Mouse (Mus musculus) lung, embryonic 16.5 days (tissue): ENCODE measurements around the gene Camta1. TPM values are rescaled to one million over a fixed set of nuclear protein-coding genes. Genes with fewer than 3 reads are reported as not detected.

Experiments used
- ATAC-seq: fragments of 200-750 bp; cut with Nextera tagmentation; 2 replicates; pipeline ENCODE4 v1.8.0; 2017; ENCODE audit warnings: low read depth, mild to moderate bottlenecking, moderate library complexity
- H3K27ac ChIP-seq: fragments of 300-500 bp; sonication (generic); 2 replicates; pipeline ENCODE4 v1.5.1; 2014; ENCODE audit warnings: mild to moderate bottlenecking, control low read depth, low read length
- H3K27me3 ChIP-seq: fragments of 300-500 bp; sonication (generic); 2 replicates; pipeline ENCODE4 v1.6.1; 2014; ENCODE audit warnings: low read depth, low read length, mixed read lengths; ENCODE audit not compliant: control insufficient read depth, insufficient read depth
- H3K36me3 ChIP-seq: fragments of 300-500 bp; sonication (generic); 2 replicates; pipeline ENCODE4 v1.6.1; 2014; ENCODE audit warnings: low read length; ENCODE audit not compliant: control insufficient read depth, insufficient read depth
- H3K4me1 ChIP-seq: fragments of 300-500 bp; sonication (generic); replicated peaks from 2 replicates; pipeline ENCODE4 v1.6.1; 2014; ENCODE audit warnings: low read length, mixed read lengths; ENCODE audit not compliant: control insufficient read depth, insufficient read depth
- H3K4me2 ChIP-seq: fragments of 300-500 bp; sonication (generic); 2 replicates; pipeline ENCODE4 v1.6.1; 2014; ENCODE audit warnings: low read depth, low read length, control low read depth
- H3K4me3 ChIP-seq: fragments of 300-500 bp; sonication (generic); 2 replicates; pipeline ENCODE4 v1.5.1; 2014; ENCODE audit warnings: mild to moderate bottlenecking, low read length, control low read depth
- H3K9ac ChIP-seq: fragments of 300-500 bp; sonication (generic); 2 replicates; pipeline ENCODE4 v1.6.1; 2014; ENCODE audit warnings: low read length, control low read depth
- H3K9me3 ChIP-seq: fragments of 300-500 bp; sonication (generic); 2 replicates; pipeline ENCODE4 v1.6.1; 2016; ENCODE audit warnings: low read length; ENCODE audit not compliant: control insufficient read depth
- WGBS: fragments of 180-500 bp; shearing (Covaris S2); extraction: QIAGEN DNeasy Blood & Tissue Kit; methylation state at CpG from one replicate; pipeline ENCODE4 v1.1.7; 2014; 5-methylcytosine and 5-hydroxymethylcytosine counted together
- polyA plus RNA-seq: library from polyadenylated mRNA; unstranded; fragments of >200 nt; fragmentation: Nextera tagmentation; extraction: Ambion mirVana; gene quantifications from 2 replicates; pipeline ENCODE4 v1.2.1, GENCODE M21; 2015

Camta1 gene
- polyA plus RNA-seq, 1 experiment from 2014 or later = 89.4 TPM

- no peak overlapping the region for H3K9ac ChIP-seq
- H3K9me3 ChIP-seq = no peaks in the 10 kb centered on the region
- no peaks in the 10 kb centered on the region for H3K4me1 ChIP-seq
- H3K36me3 ChIP-seq = no peaks in the 10 kb centered on the region
- ATAC-seq = no peak
- H3K27me3 ChIP-seq = no peaks in the 10 kb centered on the region
- H3K27ac ChIP-seq = no peak overlapping the region
- no peak overlapping the region for H3K4me2 ChIP-seq
- H3K4me3 ChIP-seq = no peak overlapping the region
- WGBS = 55% methylated on average over 6 of the region's 6 CpGs
Observed at GRCm38 (mm10) chr4:151451885-151452284, 409.8 kb downstream of the Camta1 start.

- WGBS = 43% methylated on average over 8 of the region's 8 CpGs
- no peak overlapping the region for H3K27ac ChIP-seq
- no peaks in the 10 kb centered on the region for H3K36me3 ChIP-seq
- no peak overlapping the region for H3K9ac ChIP-seq
- H3K4me2 ChIP-seq = no peak overlapping the region
- ATAC-seq = no peak
- no peaks in the 10 kb centered on the region for H3K4me1 ChIP-seq
- no peak overlapping the region for H3K4me3 ChIP-seq
- no peaks in the 10 kb centered on the region for H3K9me3 ChIP-seq
- H3K27me3 ChIP-seq = no peaks in the 10 kb centered on the region
Observed at GRCm38 (mm10) chr4:151449981-151450380, 411.7 kb downstream of the Camta1 start.

- no peaks in the 10 kb centered on the region for H3K9me3 ChIP-seq
- H3K9ac ChIP-seq = no peak overlapping the region
- WGBS = 79% methylated on average over 2 of the region's 2 CpGs
- H3K27ac ChIP-seq = no peak overlapping the region
- no peak for ATAC-seq
- H3K27me3 ChIP-seq = no peaks in the 10 kb centered on the region
- no peak overlapping the region for H3K4me3 ChIP-seq
- H3K4me2 ChIP-seq = no peak overlapping the region
- no peaks in the 10 kb centered on the region for H3K4me1 ChIP-seq
- H3K36me3 ChIP-seq = no peaks in the 10 kb centered on the region
Observed at GRCm38 (mm10) chr4:151448341-151448740, 413.3 kb downstream of the Camta1 start.

- no peak overlapping the region for H3K9ac ChIP-seq
- no peak overlapping the region for H3K4me3 ChIP-seq
- WGBS = 83% methylated on average over 4 of the region's 4 CpGs
- no peak for ATAC-seq
- no peak overlapping the region for H3K27ac ChIP-seq
- H3K9me3 ChIP-seq = peaks cover 6% of the 10 kb centered on the region; the same call in 1 of the 2 replicates
- H3K36me3 ChIP-seq = no peaks in the 10 kb centered on the region
- no peaks in the 10 kb centered on the region for H3K4me1 ChIP-seq
- no peaks in the 10 kb centered on the region for H3K27me3 ChIP-seq
- no peak overlapping the region for H3K4me2 ChIP-seq
Observed at GRCm38 (mm10) chr4:151444665-151445064, 417.0 kb downstream of the Camta1 start.

- Histone ChIP-seq H3K4me2 (no peak overlapping the region), H3K9me3 (peaks cover 6% of the 10 kb centered on the region; the same call in 1 of the 2 replicates), H3K27me3 (no peaks in the 10 kb centered on the region), H3K9ac (no peak overlapping the region), H3K36me3 (no peaks in the 10 kb centered on the region), H3K4me1 (no peaks in the 10 kb centered on the region), H3K4me3 (no peak overlapping the region), H3K27ac (no peak overlapping the region)
- WGBS = 28% methylated on average over 7 of the region's 7 CpGs
- no peak for ATAC-seq
Observed at GRCm38 (mm10) chr4:151438561-151438960, 423.1 kb downstream of the Camta1 start.

- Histone ChIP-seq H3K9ac (no peak overlapping the region), H3K27me3 (no peaks in the 10 kb centered on the region), H3K9me3 (peaks cover 6% of the 10 kb centered on the region; the same call in 1 of the 2 replicates), H3K4me3 (no peak overlapping the region), H3K4me2 (no peak overlapping the region), H3K36me3 (no peaks in the 10 kb centered on the region), H3K27ac (no peak overlapping the region), H3K4me1 (no peaks in the 10 kb centered on the region)
- no peak for ATAC-seq
- WGBS = 65% methylated on average over 11 of the region's 11 CpGs
Observed at GRCm38 (mm10) chr4:151437859-151438258, 423.8 kb downstream of the Camta1 start.

- 56% methylated on average over 3 of the region's 3 CpGs for WGBS
Observed at GRCm38 (mm10) chr4:151425133-151425532, 436.5 kb downstream of the Camta1 start.

GRCm38 (mm10) chr4:151422922-151423321 is 438.8 kb downstream of the Camta1 start:
- Histone ChIP-seq H3K9ac (no peak overlapping the region), H3K4me2 (no peak overlapping the region), H3K27me3 (no peaks in the 10 kb centered on the region), H3K27ac (no peak overlapping the region), H3K4me1 (no peaks in the 10 kb centered on the region), H3K36me3 (no peaks in the 10 kb centered on the region), H3K4me3 (no peak overlapping the region), H3K9me3 (peaks cover 2% of the 10 kb centered on the region; the same call in 1 of the 2 replicates)
- WGBS = 82% methylated on average over 4 of the region's 4 CpGs
- no peak for ATAC-seq

More at GRCm38 (mm10) chr4:151425133-151425532, 436.5 kb downstream of the Camta1 start:
- H3K36me3 ChIP-seq = no peaks in the 10 kb centered on the region
- peaks cover 2% of the 10 kb centered on the region; the same call in 1 of the 2 replicates for H3K9me3 ChIP-seq
- H3K9ac ChIP-seq = no peak overlapping the region
- ATAC-seq = no peak
- no peak overlapping the region for H3K27ac ChIP-seq
- no peak overlapping the region for H3K4me3 ChIP-seq
- H3K4me1 ChIP-seq = no peaks in the 10 kb centered on the region
- H3K4me2 ChIP-seq = no peak overlapping the region
- no peaks in the 10 kb centered on the region for H3K27me3 ChIP-seq

- no peak overlapping the region for H3K4me2 ChIP-seq
- WGBS = 20% methylated on average over 8 of the region's 8 CpGs
- H3K9me3 ChIP-seq = 0 out of 2 replicates have a peak, but pooled peaks cover 2% of the 10 kb centered on the region
- no peaks in the 10 kb centered on the region for H3K36me3 ChIP-seq
- no peaks in the 10 kb centered on the region for H3K4me1 ChIP-seq
- no peak overlapping the region for H3K27ac ChIP-seq
- H3K4me3 ChIP-seq = no peak overlapping the region
- H3K9ac ChIP-seq = no peak overlapping the region
- peak; percentile 52 for ATAC-seq
- no peaks in the 10 kb centered on the region for H3K27me3 ChIP-seq
Observed at GRCm38 (mm10) chr4:151422361-151422760, 439.3 kb downstream of the Camta1 start.
